Mouse (Mus musculus) lung, postnatal 36 days (tissue): ENCODE measurements around the gene Tmtc1.

Experiments
- DNase-seq: peaks from one replicate; pipeline ENCODE4 v3.0.0; 2022; ENCODE audit warnings: mixed read lengths

The Tmtc1 gene

DNA sequence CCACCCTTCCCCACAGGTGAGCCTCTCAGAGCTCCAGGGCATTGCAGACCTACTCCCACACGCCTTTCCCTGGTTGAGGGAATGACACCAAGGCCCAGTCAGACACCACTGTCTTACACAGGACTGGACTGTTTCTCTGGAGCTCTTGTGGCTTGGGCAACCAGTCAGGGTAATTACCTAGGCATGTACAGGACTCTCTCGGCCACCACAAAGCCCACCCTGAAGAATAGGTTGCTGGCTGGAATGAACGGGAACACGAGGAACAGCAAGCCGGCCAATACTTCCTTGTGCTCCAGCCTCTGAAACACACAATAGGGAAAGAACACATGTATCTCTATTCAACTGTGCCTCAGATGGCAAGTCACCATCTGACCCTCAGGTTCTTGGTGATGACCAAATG, 138.4 kb downstream of the Tmtc1 start:
- no peak for DNase-seq

- no peak for DNase-seq
These were observed 139.0 kb downstream of the Tmtc1 start for GRCm38 (mm10) chr6:148305191-148305590.

GRCm38 (mm10) chr6:148302261-148302660, 141.9 kb downstream of the Tmtc1 start:
- DNase-seq, result no peak

- no peak for DNase-seq
These were observed 147.1 kb downstream of the Tmtc1 start for GRCm38 (mm10) chr6:148297086-148297485.

GRCm38 (mm10) chr6:148296418-148296817, 147.8 kb downstream of the Tmtc1 start:
- no peak for DNase-seq

GRCm38 (mm10) chr6:148294506-148294905, 149.7 kb downstream of the Tmtc1 start:
- DNase-seq, result no peak

- no peak for DNase-seq
These were observed 153.3 kb downstream of the Tmtc1 start for GRCm38 (mm10) chr6:148290865-148291264.

- DNase-seq, result peak; percentile 85
These were observed 160.8 kb downstream of the Tmtc1 start for GRCm38 (mm10) chr6:148283224-148283881.

GRCm38 (mm10) chr6:148279240-148279639, 164.9 kb downstream of the Tmtc1 start:
- DNase-seq, result no peak

GRCm38 (mm10) chr6:148276418-148276817, 167.8 kb downstream of the Tmtc1 start:
- DNase-seq, result no peak

- DNase-seq, result no peak
These were observed 169.1 kb downstream of the Tmtc1 start for GRCm38 (mm10) chr6:148275046-148275445.

DNA sequence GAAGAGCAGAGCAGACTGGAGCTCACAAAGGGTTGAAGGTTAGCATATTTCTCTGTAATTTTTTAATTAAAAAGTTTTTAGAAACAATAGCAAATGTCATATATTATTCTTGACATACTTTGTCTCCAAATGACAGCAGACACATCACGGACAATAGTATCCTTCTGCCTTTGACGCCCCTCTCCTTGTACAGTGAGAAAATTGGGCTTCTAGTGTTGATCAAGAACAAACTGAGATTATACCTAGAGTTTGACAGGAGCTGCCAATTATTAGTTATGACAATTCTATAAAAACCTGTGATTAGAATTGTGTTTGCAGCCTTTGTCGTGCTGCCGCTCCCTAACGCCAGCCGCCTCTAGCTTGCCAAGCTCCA, 183.5 kb downstream of the Tmtc1 start:
- DNase-seq, result no peak

GRCm38 (mm10) chr6:148259979-148260728, 184.0 kb downstream of the Tmtc1 start:
- DNase-seq, result no peak

GRCm38 (mm10) chr6:148259074-148259473, 185.1 kb downstream of the Tmtc1 start:
- no peak for DNase-seq

DNA sequence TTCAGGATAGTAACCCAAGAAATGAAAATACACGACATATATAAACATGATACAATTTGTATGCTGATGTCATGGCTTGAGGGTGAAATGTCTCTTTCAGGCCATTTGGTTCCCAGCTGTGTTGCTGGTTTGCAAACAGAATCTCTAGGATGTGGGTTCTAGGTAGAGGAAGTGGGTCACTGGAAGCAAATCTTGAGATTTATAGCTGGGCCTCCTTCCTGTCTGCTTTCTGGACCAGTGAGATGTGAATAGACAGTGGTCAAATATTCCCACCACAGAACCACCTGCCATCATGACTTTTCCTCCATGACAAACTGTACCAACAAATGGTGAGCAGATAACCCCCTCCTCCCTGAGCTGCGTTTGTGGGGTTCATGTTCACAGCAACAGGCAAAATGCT, 186.4 kb downstream of the Tmtc1 start:
- no peak for DNase-seq

DNA sequence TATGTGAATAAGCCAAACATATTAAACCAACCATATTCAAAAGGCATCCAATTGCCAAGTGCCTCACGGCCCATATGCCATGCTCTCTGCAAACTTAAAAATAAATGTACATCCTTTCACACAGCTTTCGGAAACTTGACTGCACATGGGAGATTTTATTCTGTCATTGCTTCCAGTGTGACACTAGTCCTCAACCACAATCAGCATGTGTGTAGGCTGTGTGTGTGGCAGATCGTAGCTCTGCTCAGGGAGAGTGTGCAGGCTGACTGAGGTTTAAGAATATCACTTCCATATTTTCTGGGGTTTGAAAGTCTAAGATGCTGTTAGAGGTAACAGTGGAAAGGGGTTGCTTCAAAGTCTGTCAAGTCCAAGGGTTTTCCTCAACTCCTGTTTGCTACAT, 188.1 kb downstream of the Tmtc1 start:
- DNase-seq, result no peak

GRCm38 (mm10) chr6:148255395-148256053, 188.7 kb downstream of the Tmtc1 start:
- DNase-seq, result no peak

DNA sequence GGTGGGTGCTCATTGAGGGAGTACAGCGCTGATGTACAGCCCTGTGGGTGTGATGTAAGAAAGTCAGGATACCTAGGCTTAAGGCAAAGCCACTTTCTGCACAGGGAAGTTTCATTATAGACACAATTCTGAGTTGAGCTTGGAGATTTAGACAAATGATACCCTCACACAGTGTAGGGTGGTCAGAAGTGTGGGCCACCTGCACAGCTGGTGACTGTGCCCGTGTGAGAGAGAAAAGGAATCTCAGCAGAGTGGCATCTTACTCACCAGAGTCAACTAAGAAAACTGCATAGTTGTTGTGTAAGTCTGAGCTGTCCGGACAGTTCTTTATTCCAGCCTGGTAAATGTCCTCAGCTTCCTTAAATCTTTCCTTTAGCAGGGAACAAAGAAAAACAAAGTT, 195.0 kb downstream of the Tmtc1 start:
- DNase-seq, result no peak

DNA sequence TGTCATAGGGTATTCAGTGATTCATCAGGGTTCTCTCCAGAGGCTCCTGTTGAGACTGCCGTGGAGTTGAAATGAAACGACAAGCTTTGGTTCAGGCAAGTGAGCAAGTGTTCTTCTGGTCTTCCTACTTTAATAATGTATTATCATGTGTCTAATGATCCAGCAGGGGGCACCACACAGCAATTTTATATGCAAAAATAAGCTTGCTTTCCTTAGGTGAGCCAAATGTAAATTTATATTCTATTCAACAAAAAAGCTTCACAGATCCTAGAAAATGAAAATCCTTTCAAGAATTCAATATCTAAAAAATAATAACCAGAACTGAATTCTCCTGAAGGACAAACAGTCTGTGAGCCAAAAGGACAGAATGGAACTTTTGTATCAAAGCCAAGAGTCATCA, 195.6 kb downstream of the Tmtc1 start:
- DNase-seq, result peak; percentile 84

GRCm38 (mm10) chr6:148246544-148246943, 197.6 kb downstream of the Tmtc1 start:
- DNase-seq, result no peak

- DNase-seq, result no peak
These were observed 199.4 kb downstream of the Tmtc1 start for GRCm38 (mm10) chr6:148244836-148245235.

GRCm38 (mm10) chr6:148242304-148242703, 201.9 kb downstream of the Tmtc1 start:
- no peak for DNase-seq

- no peak for DNase-seq
These were observed 202.5 kb downstream of the Tmtc1 start for GRCm38 (mm10) chr6:148241685-148242084.

DNA sequence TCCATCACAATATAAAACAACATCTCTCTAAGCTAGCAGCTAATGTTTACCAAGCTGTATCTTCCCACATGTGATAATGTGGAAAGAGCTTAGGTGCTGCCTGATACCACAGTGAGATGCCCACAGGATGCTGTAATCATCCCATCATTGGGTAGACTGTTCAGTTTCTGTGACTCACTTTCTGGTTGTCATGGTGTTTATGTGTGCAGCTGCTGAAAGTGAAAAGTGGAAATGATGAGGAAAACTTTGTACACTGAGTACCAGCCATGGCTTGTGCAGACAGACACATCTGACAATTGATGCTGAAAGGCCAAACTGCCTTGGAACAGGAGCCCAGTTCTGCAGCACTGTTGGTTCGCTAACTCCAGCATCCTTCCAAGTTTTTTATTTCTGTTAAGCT, 204.9 kb downstream of the Tmtc1 start:
- DNase-seq, result no peak
